Mouse (Mus musculus): Measurements from ENCODE around the gene Gm10721. TPM values are rescaled to one million over a fixed set of nuclear protein-coding genes. Genes with fewer than 3 reads are reported as not detected.
"Not testable (repeated sequence)": the region's sequence is repeated elsewhere in the genome, so short reads cannot be mapped to it uniquely, and the experiment has no call there.

Gm10721 gene
- polyA plus RNA-seq (2014; fragmentation: Nextera tagmentation; extraction: Ambion mirVana): not detected in 2 replicates

GRCm38 (mm10) chr9:3012733-3013279, at the start of gene Gm10721:
Gene Gm10721 (plus strand): TSS chr9:3013140.
- not testable (repeated sequence) for H3K36me3 ChIP-seq (ENCODE audit: control insufficient read depth, insufficient read depth, low read length); H3K4me3 ChIP-seq (ENCODE audit: control insufficient read depth in 1 of 2, insufficient read depth in 1 of 2, low read depth in 1 of 2, low read length in 2 of 2); H3K27ac ChIP-seq (replicated peaks in 1 of 2; ENCODE audit: control insufficient read depth in 1 of 2, insufficient read depth in 1 of 2, low read depth in 2 of 2, low read length in 2 of 2); H3K9me3 ChIP-seq (ENCODE audit: control insufficient read depth, low read length); H3K4me1 ChIP-seq (ENCODE audit: control insufficient read depth in 2 of 2, insufficient read depth in 2 of 2, low read length in 2 of 2); H3K4me2 ChIP-seq (ENCODE audit: low read length); H3K27me3 ChIP-seq (ENCODE audit: control insufficient read depth, insufficient read depth, low read length); H3K9ac ChIP-seq (ENCODE audit: low read length)
- peak; percentile 53 for ATAC-seq (ENCODE audit: insufficient number of reproducible peaks, insufficient read depth, low FRiP score, low read depth)
- no CpG with 5 or more reads among the region's 11 CpGs for WGBS

- not testable (repeated sequence) for H3K4me3 ChIP-seq (ENCODE audit: control insufficient read depth in 1 of 2, insufficient read depth in 1 of 2, low read depth in 1 of 2, low read length in 2 of 2); H3K9me3 ChIP-seq (ENCODE audit: control insufficient read depth, low read length); H3K36me3 ChIP-seq (ENCODE audit: control insufficient read depth, insufficient read depth, low read length); H3K27me3 ChIP-seq (ENCODE audit: control insufficient read depth, insufficient read depth, low read length); H3K4me2 ChIP-seq (ENCODE audit: low read length); ATAC-seq (ENCODE audit: insufficient number of reproducible peaks, insufficient read depth, low FRiP score, low read depth); H3K27ac ChIP-seq (replicated peaks in 1 of 2; ENCODE audit: control insufficient read depth in 1 of 2, insufficient read depth in 1 of 2, low read depth in 2 of 2, low read length in 2 of 2); H3K9ac ChIP-seq (ENCODE audit: low read length); H3K4me1 ChIP-seq (ENCODE audit: control insufficient read depth in 2 of 2, insufficient read depth in 2 of 2, low read length in 2 of 2)
- WGBS: 62% methylated on average over 12 of the region's 12 CpGs
Measured at GRCm38 (mm10) chr9:3000445-3000972, 12.4 kb upstream of the Gm10721 start, which contains the start of gene Gm10722. Gene Gm10722 (plus strand): TSS chr9:3000922.

GRCm38 (mm10) chr9:3001006-3001405, 11.9 kb upstream of the Gm10721 start:
- not testable (repeated sequence) for H3K27ac ChIP-seq (replicated peaks in 1 of 2; ENCODE audit: control insufficient read depth in 1 of 2, insufficient read depth in 1 of 2, low read depth in 2 of 2, low read length in 2 of 2); H3K36me3 ChIP-seq (ENCODE audit: control insufficient read depth, insufficient read depth, low read length); H3K4me3 ChIP-seq (ENCODE audit: control insufficient read depth in 1 of 2, insufficient read depth in 1 of 2, low read depth in 1 of 2, low read length in 2 of 2); H3K4me2 ChIP-seq (ENCODE audit: low read length); ATAC-seq (ENCODE audit: insufficient number of reproducible peaks, insufficient read depth, low FRiP score, low read depth); H3K27me3 ChIP-seq (ENCODE audit: control insufficient read depth, insufficient read depth, low read length); H3K9me3 ChIP-seq (ENCODE audit: control insufficient read depth, low read length); H3K4me1 ChIP-seq (ENCODE audit: control insufficient read depth in 2 of 2, insufficient read depth in 2 of 2, low read length in 2 of 2); H3K9ac ChIP-seq (ENCODE audit: low read length)
- 60% methylated on average over 8 of the region's 8 CpGs for WGBS

GRCm38 (mm10) chr9:3001948-3002659, 10.8 kb upstream of the Gm10721 start:
- H3K36me3 ChIP-seq (ENCODE audit: control insufficient read depth, insufficient read depth, low read length); H3K4me1 ChIP-seq (ENCODE audit: control insufficient read depth in 2 of 2, insufficient read depth in 2 of 2, low read length in 2 of 2); H3K9me3 ChIP-seq (ENCODE audit: control insufficient read depth, low read length); H3K4me2 ChIP-seq (ENCODE audit: low read length); H3K9ac ChIP-seq (ENCODE audit: low read length); H3K27me3 ChIP-seq (ENCODE audit: control insufficient read depth, insufficient read depth, low read length); H3K4me3 ChIP-seq (ENCODE audit: control insufficient read depth in 1 of 2, insufficient read depth in 1 of 2, low read depth in 1 of 2, low read length in 2 of 2); H3K27ac ChIP-seq (replicated peaks in 1 of 2; ENCODE audit: control insufficient read depth in 1 of 2, insufficient read depth in 1 of 2, low read depth in 2 of 2, low read length in 2 of 2): not testable (repeated sequence)
- WGBS: 47% methylated on average over 8 of the region's 11 CpGs
- peak; percentile 86 for ATAC-seq (ENCODE audit: insufficient number of reproducible peaks, insufficient read depth, low FRiP score, low read depth)

- not testable (repeated sequence) for ATAC-seq (ENCODE audit: insufficient number of reproducible peaks, insufficient read depth, low FRiP score, low read depth); H3K4me3 ChIP-seq (ENCODE audit: control insufficient read depth in 1 of 2, insufficient read depth in 1 of 2, low read depth in 1 of 2, low read length in 2 of 2); H3K27ac ChIP-seq (replicated peaks in 1 of 2; ENCODE audit: control insufficient read depth in 1 of 2, insufficient read depth in 1 of 2, low read depth in 2 of 2, low read length in 2 of 2); H3K27me3 ChIP-seq (ENCODE audit: control insufficient read depth, insufficient read depth, low read length); H3K9me3 ChIP-seq (ENCODE audit: control insufficient read depth, low read length); H3K4me1 ChIP-seq (ENCODE audit: control insufficient read depth in 2 of 2, insufficient read depth in 2 of 2, low read length in 2 of 2); H3K4me2 ChIP-seq (ENCODE audit: low read length); H3K36me3 ChIP-seq (ENCODE audit: control insufficient read depth, insufficient read depth, low read length); H3K9ac ChIP-seq (ENCODE audit: low read length)
- 73% methylated on average over 6 of the region's 14 CpGs for WGBS
Measured at GRCm38 (mm10) chr9:3002794-3003396, 10.0 kb upstream of the Gm10721 start, which contains the start of gene Gm11168. Gene Gm11168 (plus strand): TSS chr9:3003346.

- H3K4me3 ChIP-seq (ENCODE audit: control insufficient read depth in 1 of 2, insufficient read depth in 1 of 2, low read depth in 1 of 2, low read length in 2 of 2); H3K36me3 ChIP-seq (ENCODE audit: control insufficient read depth, insufficient read depth, low read length); H3K9me3 ChIP-seq (ENCODE audit: control insufficient read depth, low read length); H3K9ac ChIP-seq (ENCODE audit: low read length); ATAC-seq (ENCODE audit: insufficient number of reproducible peaks, insufficient read depth, low FRiP score, low read depth); H3K27me3 ChIP-seq (ENCODE audit: control insufficient read depth, insufficient read depth, low read length); H3K4me2 ChIP-seq (ENCODE audit: low read length); H3K27ac ChIP-seq (replicated peaks in 1 of 2; ENCODE audit: control insufficient read depth in 1 of 2, insufficient read depth in 1 of 2, low read depth in 2 of 2, low read length in 2 of 2); H3K4me1 ChIP-seq (ENCODE audit: control insufficient read depth in 2 of 2, insufficient read depth in 2 of 2, low read length in 2 of 2): not testable (repeated sequence)
- WGBS: 77% methylated on average over 1 of the region's 5 CpGs
Measured at GRCm38 (mm10) chr9:3006179-3006578, 6.8 kb upstream of the Gm10721 start.

GRCm38 (mm10) chr9:3006636-3007035, 6.3 kb upstream of the Gm10721 start:
- not testable (repeated sequence) for H3K4me2 ChIP-seq (ENCODE audit: low read length); H3K27ac ChIP-seq (replicated peaks in 1 of 2; ENCODE audit: control insufficient read depth in 1 of 2, insufficient read depth in 1 of 2, low read depth in 2 of 2, low read length in 2 of 2); H3K4me3 ChIP-seq (ENCODE audit: control insufficient read depth in 1 of 2, insufficient read depth in 1 of 2, low read depth in 1 of 2, low read length in 2 of 2); H3K36me3 ChIP-seq (ENCODE audit: control insufficient read depth, insufficient read depth, low read length); H3K9me3 ChIP-seq (ENCODE audit: control insufficient read depth, low read length); H3K9ac ChIP-seq (ENCODE audit: low read length); H3K4me1 ChIP-seq (ENCODE audit: control insufficient read depth in 2 of 2, insufficient read depth in 2 of 2, low read length in 2 of 2); H3K27me3 ChIP-seq (ENCODE audit: control insufficient read depth, insufficient read depth, low read length)
- peak; percentile 63 for ATAC-seq (ENCODE audit: insufficient number of reproducible peaks, insufficient read depth, low FRiP score, low read depth)
- WGBS: 66% methylated on average over 7 of the region's 8 CpGs

Data from heart, embryonic 14.5 days (tissue).